20 mouse cellular contexts compared by ENCODE assay signal in the genomic region with DNA sequence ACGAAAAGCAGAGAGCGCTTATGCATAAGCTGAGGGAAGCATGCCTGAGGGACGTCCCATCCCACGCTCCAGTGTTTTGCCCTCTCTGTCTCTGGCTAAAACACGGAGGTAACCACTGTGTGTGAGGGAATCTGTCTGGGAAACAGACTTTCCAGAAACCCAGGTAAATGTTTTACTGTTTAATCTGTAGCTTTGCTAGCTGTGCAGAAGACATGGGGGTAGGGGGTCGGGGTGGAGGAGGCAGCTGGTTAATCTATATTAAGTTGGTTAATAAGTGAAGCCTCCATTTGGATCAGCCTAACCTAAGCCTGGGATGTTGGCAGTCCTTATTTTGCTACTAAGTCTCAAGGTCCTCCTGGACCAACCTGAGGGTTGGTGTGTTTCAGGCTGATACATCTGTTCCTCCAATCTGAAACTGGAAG. TPM values are rescaled to one million over a fixed set of nuclear protein-coding genes. Genes with fewer than 3 reads are reported as not detected.
DNase-seq lines count a peak whose midpoint lies in the region; ATAC-seq lines count a peak whose summit lies in the region.
"Had no signal": no experiment of that assay in that cellular context is flagged by ENCODE, and none has a peak within 500 bp of the region (broad histone marks: within the 10 kb centered on the region; RNA-seq: fewer than 3 reads in every experiment).

No protein-coding gene starts in this region.

- peak; percentile 77 for ATAC-seq in kidney, embryonic 15.5 days (replicated peaks; ENCODE audit: low FRiP score)
- ATAC-seq: CD4-positive, CD25-positive, alpha-beta regulatory T cell, adult 4 months; forebrain, embryonic 13.5 days had no signal

- peak; percentile 77 for DNase-seq in kidney, adult 11 months
- no peak for DNase-seq in kidney, adult 18-20 months
- DNase-seq in kidney, postnatal 14 days, result peak; percentile 69
- DNase-seq in neural tube, embryonic 10.5 days (ENCODE audit: extremely low spot score, low spot score), result no peak
- no peak for DNase-seq in heart, adult 11 months
- no peak for DNase-seq in left cerebral cortex, postnatal 10 days (ENCODE audit: extremely low spot score in 1 of 2, low spot score in 2 of 2)
- DNase-seq: adrenal gland, adult 8-10 months; adrenal gland, postnatal 36 days; B cell, adult 2 months; cerebellum, adult 2 months; cerebellum, postnatal 10 days; gastrocnemius, adult 2 months; gastrocnemius, postnatal 25 days; heart, postnatal 36 days had no signal

- peak overlapping the region; percentile 89 for H3K27ac ChIP-seq in kidney, embryonic 15.5 days
- H3K27ac ChIP-seq: embryonic facial prominence, embryonic 10.5 days; forebrain, embryonic 13.5 days; gastrocnemius, adult 2 months; heart, embryonic 13.5 days had no signal

- peaks cover 65% of the 10 kb centered on the region for H3K36me3 ChIP-seq in kidney, embryonic 15.5 days

- no peak overlapping the region for H3K4me2 ChIP-seq in kidney, embryonic 15.5 days
- H3K4me2 ChIP-seq: forebrain, embryonic 13.5 days; heart, embryonic 13.5 days had no signal

- H3K4me1 ChIP-seq in kidney, embryonic 15.5 days, result 0 out of 2 replicates have a peak, but pooled peaks cover 3% of the 10 kb centered on the region
- H3K4me1 ChIP-seq: embryonic facial prominence, embryonic 10.5 days; forebrain, embryonic 13.5 days; heart, embryonic 13.5 days had no signal

- intact Hi-C loops in left cerebral cortex, postnatal 10 days (cut with DNase I), result no loop called here

- H3K9me3 ChIP-seq in kidney, embryonic 15.5 days (replicated peaks), result no peaks in the 10 kb centered on the region
- H3K9me3 ChIP-seq: embryonic facial prominence, embryonic 10.5 days; forebrain, embryonic 13.5 days; G1E; heart, embryonic 13.5 days had no signal

- no peak overlapping the region for H3K9ac ChIP-seq in kidney, embryonic 15.5 days
- H3K9ac ChIP-seq: forebrain, embryonic 13.5 days; heart, embryonic 13.5 days had no signal

- 79% methylated on average over 6 of the region's 6 CpGs for WGBS in kidney, embryonic 15.5 days

- no peaks in the 10 kb centered on the region for H3K27me3 ChIP-seq in kidney, embryonic 15.5 days
- H3K27me3 ChIP-seq: forebrain, embryonic 13.5 days; heart, embryonic 13.5 days had no signal

- H3K4me3 ChIP-seq in kidney, embryonic 15.5 days (replicated peaks), result no peak overlapping the region
- H3K4me3 ChIP-seq: embryonic facial prominence, embryonic 10.5 days; forebrain, embryonic 13.5 days; gastrocnemius, adult 2 months; heart, embryonic 13.5 days had no signal

RNA-seq across cellular contexts. Expression of a gene that starts 20.3 kb away (rescaled TPM):
- 31.7 and 36.2 TPM in 2 replicates for polyA plus RNA-seq in kidney, embryonic 15.5 days (2015; fragmentation: Nextera tagmentation; extraction: Ambion mirVana)
- total RNA-seq in left cerebral cortex, postnatal 10 days (2021), result 10 to 100 TPM in 1 of 2 experiments, 1 to 10 TPM in 1; 9.0 to 10.8 TPM

RNA-seq across cellular contexts. Expression of a gene that starts 40.2 kb away (rescaled TPM):
- polyA plus RNA-seq in kidney, embryonic 15.5 days (2015; fragmentation: Nextera tagmentation; extraction: Ambion mirVana), result 6.3 and 7.0 TPM in 2 replicates
- total RNA-seq in left cerebral cortex, postnatal 10 days (2021), result 1 to 10 TPM; 3.2 to 3.3 TPM

Comparison
In these comparisons a context has a peak if more than half of its experiments do, and no peak if none do; other contexts are left out.
1. DNase-seq: peak in kidney, adult 11 months (single experiment) and kidney, postnatal 14 days (single experiment); none in kidney, adult 18-20 months (single experiment), neural tube, embryonic 10.5 days (single experiment), heart, adult 11 months (single experiment) and left cerebral cortex, postnatal 10 days (0 of 2).